Mouse (Mus musculus) spleen, adult 2 months (tissue): ENCODE data around the gene B3galnt1.

Experiments
- CTCF ChIP-seq: fragments of 200-500 bp; IDR thresholded peaks from 2 replicates; pipeline ENCODE4 v1.5.1; 2011; ENCODE audit warnings: mild to moderate bottlenecking, inconsistent platforms; ENCODE audit not compliant: insufficient read depth, insufficient read length, insufficient replicate concordance; ENCODE audit errors: extremely low read depth
- POLR2A ChIP-seq: fragments of 200-500 bp; IDR thresholded peaks from 2 replicates; pipeline ENCODE4 v1.6.1; 2011; ENCODE audit warnings: low read depth, low read length, inconsistent platforms

DNA sequence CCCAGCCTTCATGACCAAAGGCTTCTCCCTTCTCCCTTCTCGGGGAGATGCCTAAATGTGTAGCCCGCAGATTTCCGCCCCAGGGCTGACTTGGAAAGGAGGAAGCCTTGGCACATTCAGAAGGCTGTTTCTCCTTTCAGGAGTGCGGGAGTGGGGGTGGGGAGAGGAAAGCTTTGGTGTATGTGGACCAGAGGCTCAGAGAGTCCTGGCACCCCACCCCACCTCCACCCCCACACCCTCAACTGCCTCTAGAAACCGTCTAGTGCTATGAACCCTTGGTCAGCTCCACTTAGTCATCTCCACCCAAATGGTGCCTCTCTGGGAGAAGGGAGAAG lies 373 bp upstream of the B3galnt1 start:
- TF ChIP-seq CTCF, result no peak
- TF ChIP-seq POLR2A, result no peak
